Mouse (Mus musculus) activated CD4-positive, CD25-positive, alpha-beta regulatory T cell (primary cell): ENCODE results near the gene Eef1akmt3. TPM values are rescaled to one million over a fixed set of nuclear protein-coding genes. Genes with fewer than 3 reads are reported as not detected.

ENCODE experiments used
- polyA plus RNA-seq, 2 experiments: library from polyadenylated mRNA; unstranded; fragments of 100-300 nt; shearing (Covaris generic); gene quantifications; one replicate each; pipeline ENCODE4 v1.2.1; 2017

The Eef1akmt3 gene
- under 1 TPM in 1 of 2 experiments, not detected in 1; 0.17 TPM for polyA plus RNA-seq

GRCm38 (mm10) chr10:127041274-127041766, at the start of gene Eef1akmt3, which contains the start of gene Mettl1:
TSS of gene Eef1akmt3 (minus strand) at chr10:127041513.
TSS of gene Mettl1 (plus strand) at chr10:127041414.

GRCm38 (mm10) chr10:127075080-127075479, 33.8 kb upstream of the Eef1akmt3 start, which contains the start of gene Agap2:
TSS of gene Agap2 (plus strand) at chr10:127075284.

GRCm38 (mm10) chr10:127070190-127071121, 29.1 kb upstream of the Eef1akmt3 start, which contains the start of gene Tspan31:
TSS of gene Tspan31 (minus strand) at chr10:127070264.

GRCm38 (mm10) chr10:127063239-127063872, 22.0 kb upstream of the Eef1akmt3 start, which contains the start of gene Cdk4:
TSS of gene Cdk4 (plus strand) at chr10:127063534.

GRCm38 (mm10) chr10:127059968-127060916, 18.9 kb upstream of the Eef1akmt3 start, which contains the start of gene March9:
TSS of gene March9 (minus strand) at chr10:127060184.

GRCm38 (mm10) chr10:127047954-127048353, 6.6 kb upstream of the Eef1akmt3 start, which contains the start of gene Cyp27b1:
TSS of gene Cyp27b1 (plus strand) at chr10:127048250.

GRCm38 (mm10) chr10:127030336-127031296, 10.7 kb downstream of the Eef1akmt3 start, which contains the start of gene Tsfm:
TSS of gene Tsfm (minus strand) at chr10:127030840.

GRCm38 (mm10) chr10:127000529-127000928, 40.8 kb downstream of the Eef1akmt3 start, which contains the start of gene Avil:
TSS of gene Avil (plus strand) at chr10:127000709.

Other genes with a start within 250 kb of the Eef1akmt3 start
- 10 to 100 TPM; 16.9 to 19.5 TPM for gene Atp23, start 140.2 kb downstream of the Eef1akmt3 start, polyA plus RNA-seq
- gene Ctdsp2, start 62.8 kb downstream of the Eef1akmt3 start, polyA plus RNA-seq = 10 to 100 TPM; 28.5 to 35.2 TPM
- under 1 TPM; 0.21 to 0.35 TPM for gene Avil, start 40.8 kb downstream of the Eef1akmt3 start, polyA plus RNA-seq
- 10 to 100 TPM; 48.9 to 53.1 TPM for gene Tsfm, start 10.7 kb downstream of the Eef1akmt3 start, polyA plus RNA-seq
- 10 to 100 TPM; 13.3 to 24.3 TPM for gene Mettl1, start 99 bp downstream of the Eef1akmt3 start, polyA plus RNA-seq
- not detected for gene Cyp27b1, start 6.7 kb upstream of the Eef1akmt3 start, polyA plus RNA-seq
- 1 to 10 TPM; 1.2 to 2.0 TPM for gene March9, start 18.7 kb upstream of the Eef1akmt3 start, polyA plus RNA-seq
- gene Cdk4, start 22.0 kb upstream of the Eef1akmt3 start, polyA plus RNA-seq = 100 to 1,000 TPM; 274 to 361 TPM
- 10 to 100 TPM; 75.9 to 85.8 TPM for gene Tspan31, start 28.8 kb upstream of the Eef1akmt3 start, polyA plus RNA-seq
- gene Agap2, start 33.8 kb upstream of the Eef1akmt3 start, polyA plus RNA-seq = 10 to 100 TPM; 26.8 to 27.8 TPM
- 100 to 1,000 TPM in 1 of 2 experiments, 10 to 100 TPM in 1; 79.4 to 157 TPM for gene Os9, start 79.6 kb upstream of the Eef1akmt3 start, polyA plus RNA-seq
- gene B4galnt1, start 123.7 kb upstream of the Eef1akmt3 start, polyA plus RNA-seq = 100 to 1,000 TPM; 428 to 622 TPM
- 1 to 10 TPM; 3.8 to 5.6 TPM for gene Slc26a10, start 139.1 kb upstream of the Eef1akmt3 start, polyA plus RNA-seq
- under 1 TPM; 0.39 to 0.73 TPM for gene Arhgef25, start 148.6 kb upstream of the Eef1akmt3 start, polyA plus RNA-seq
- gene Dtx3, start 154.2 kb upstream of the Eef1akmt3 start, polyA plus RNA-seq = 100 to 1,000 TPM in 1 of 2 experiments, 10 to 100 TPM in 1; 75.0 to 110 TPM
- 10 to 100 TPM; 25.1 to 33.8 TPM for gene Pip4k2c, start 170.1 kb upstream of the Eef1akmt3 start, polyA plus RNA-seq
- under 1 TPM; 0.24 to 0.41 TPM for gene Kif5a, start 221.8 kb upstream of the Eef1akmt3 start, polyA plus RNA-seq
- gene Dctn2, start 224.9 kb upstream of the Eef1akmt3 start, polyA plus RNA-seq = 100 to 1,000 TPM; 105 to 114 TPM
- gene Mbd6, start 247.5 kb upstream of the Eef1akmt3 start, polyA plus RNA-seq = 10 to 100 TPM; 11.3 to 15.3 TPM